Mouse (Mus musculus) stomach, postnatal 0 days (tissue): Measurements from ENCODE around the gene Fam131c. TPM values are rescaled to one million over a fixed set of nuclear protein-coding genes. Genes with fewer than 3 reads are reported as not detected.

Experiments used
- ATAC-seq: fragments of 200-750 bp; cut with Nextera tagmentation; 2 replicates; pipeline ENCODE4 v1.8.0; 2017; ENCODE audit not compliant: low FRiP score, low TSS enrichment
- DNase-seq: peaks from one replicate; pipeline ENCODE4 v3.0.0-alpha.2; 2016; ENCODE audit warnings: low spot score
- H3K27ac ChIP-seq: fragments of 300-500 bp; sonication (generic); replicated peaks from 2 replicates; pipeline ENCODE4 v1.5.1; 2014; ENCODE audit warnings: mild to moderate bottlenecking, control low read depth
- H3K27me3 ChIP-seq: fragments of 300-500 bp; sonication (generic); 2 replicates; pipeline ENCODE4 v1.6.1; 2014; ENCODE audit warnings: low read length; ENCODE audit not compliant: control insufficient read depth, insufficient read depth
- H3K36me3 ChIP-seq: fragments of 300-500 bp; sonication (generic); 2 replicates; pipeline ENCODE4 v1.6.1; 2014; ENCODE audit warnings: low read length, mixed read lengths; ENCODE audit not compliant: control insufficient read depth, insufficient read depth
- H3K4me1 ChIP-seq: fragments of 300-500 bp; sonication (generic); replicated peaks from 2 replicates; pipeline ENCODE4 v1.6.1; 2014; ENCODE audit warnings: antibody characterized with exemption; ENCODE audit not compliant: control insufficient read depth, insufficient read depth
- H3K4me2 ChIP-seq: fragments of 300-500 bp; sonication (generic); replicated peaks from 2 replicates; pipeline ENCODE4 v1.6.1; 2014; ENCODE audit warnings: low read depth, mild to moderate bottlenecking, control low read depth, moderate library complexity
- H3K4me3 ChIP-seq: fragments of 300-500 bp; sonication (generic); 2 replicates; pipeline ENCODE4 v1.5.1; 2014; ENCODE audit warnings: low read depth, low read length, control low read depth
- H3K9ac ChIP-seq: fragments of 300-500 bp; sonication (generic); 2 replicates; pipeline ENCODE4 v1.6.1; 2014; ENCODE audit warnings: mild to moderate bottlenecking, low read length, control low read depth, mixed read lengths
- H3K9me3 ChIP-seq: fragments of 300-500 bp; sonication (generic); 2 replicates; pipeline ENCODE4 v1.6.1; 2016; ENCODE audit warnings: low read length; ENCODE audit not compliant: control insufficient read depth
- CTCF ChIP-seq: IDR thresholded peaks from 2 replicates; pipeline ENCODE4 v1.5.1; 2016; ENCODE audit warnings: antibody characterized with exemption, low read depth, mild to moderate bottlenecking, moderate library complexity
- EP300 ChIP-seq: optimal IDR thresholded peaks from 2 replicates; pipeline ENCODE3; 2016; ENCODE audit warnings: antibody characterized with exemption
- WGBS: fragments of 180-500 bp; shearing (Covaris S2); extraction: QIAGEN DNeasy Blood & Tissue Kit; methylation state at CpG from one replicate; pipeline ENCODE4 v1.1.7; 2014; 5-methylcytosine and 5-hydroxymethylcytosine counted together
- polyA plus RNA-seq: library from polyadenylated mRNA; unstranded; fragments of >200 nt; fragmentation: Nextera tagmentation; extraction: Ambion mirVana; gene quantifications from 2 replicates; pipeline ENCODE4 v1.2.1, GENCODE M21; 2015

The Fam131c gene
- polyA plus RNA-seq, 1 experiment from 2014 or later = 3.4 TPM

GRCm38 (mm10) chr4:141348616-141349015, 19.4 kb upstream of the Fam131c start:
- DNase-seq (no peak), ATAC-seq (no peak)
- no peak overlapping the region for H3K4me2 ChIP-seq
- no peak overlapping the region for H3K9ac ChIP-seq
- WGBS = 53% methylated on average over 11 of the region's 11 CpGs
- no peak overlapping the region for H3K27ac ChIP-seq
- H3K27me3 ChIP-seq = no peaks in the 10 kb centered on the region
- TF ChIP-seq EP300 (no peak), CTCF (no peak)
- H3K4me3 ChIP-seq = no peak overlapping the region
- no peaks in the 10 kb centered on the region for H3K36me3 ChIP-seq
- no peaks in the 10 kb centered on the region for H3K9me3 ChIP-seq
- no peaks in the 10 kb centered on the region for H3K4me1 ChIP-seq

- H3K9ac ChIP-seq = no peak overlapping the region
- no peaks in the 10 kb centered on the region for H3K9me3 ChIP-seq
- DNase-seq = no peak
- no peak overlapping the region for H3K4me3 ChIP-seq
- H3K4me2 ChIP-seq = no peak overlapping the region
- ATAC-seq = no peak
- H3K36me3 ChIP-seq = no peaks in the 10 kb centered on the region
- peak overlapping the region; percentile 61; the same call in 1 of the 2 replicates for H3K27ac ChIP-seq
- TF ChIP-seq CTCF (no peak), EP300 (no peak)
- WGBS = 61% methylated on average over 12 of the region's 12 CpGs
- H3K27me3 ChIP-seq = no peaks in the 10 kb centered on the region
- H3K4me1 ChIP-seq = no peaks in the 10 kb centered on the region
These were observed 18.0 kb upstream of the Fam131c start for GRCm38 (mm10) chr4:141350015-141350414.

- Histone ChIP-seq H3K36me3 (no peaks in the 10 kb centered on the region), H3K27me3 (no peaks in the 10 kb centered on the region), H3K9me3 (no peaks in the 10 kb centered on the region), H3K9ac (no peak overlapping the region), H3K4me3 (no peak overlapping the region), H3K4me2 (0 out of 2 replicates have a peak overlapping the region, but pooled peaks have one; percentile 11), H3K27ac (no peak overlapping the region), H3K4me1 (no peaks in the 10 kb centered on the region)
- TF ChIP-seq CTCF = no peak
- TF ChIP-seq EP300 = no peak
- ATAC-seq (no peak), DNase-seq (no peak)
- whole genome bisulfite sequencing = 43% methylated on average over 7 of the region's 7 CpGs
These were observed 16.0 kb upstream of the Fam131c start for GRCm38 (mm10) chr4:141351972-141352371.

- no peaks in the 10 kb centered on the region for H3K27me3 ChIP-seq
- H3K4me2 ChIP-seq = no peak overlapping the region
- DNase-seq (no peak), ATAC-seq (peak; percentile 28)
- H3K36me3 ChIP-seq = no peaks in the 10 kb centered on the region
- no peaks in the 10 kb centered on the region for H3K4me1 ChIP-seq
- TF ChIP-seq EP300 = no peak
- TF ChIP-seq CTCF = no peak
- H3K9ac ChIP-seq = no peak overlapping the region
- 52% methylated on average over 5 of the region's 5 CpGs for WGBS
- H3K9me3 ChIP-seq = no peaks in the 10 kb centered on the region
- peak overlapping the region; percentile 89 for H3K27ac ChIP-seq
- no peak overlapping the region for H3K4me3 ChIP-seq
These were observed 15.0 kb upstream of the Fam131c start for GRCm38 (mm10) chr4:141352986-141353385.

- no peaks in the 10 kb centered on the region for H3K9me3 ChIP-seq
- H3K4me1 ChIP-seq = no peaks in the 10 kb centered on the region
- DNase-seq (peak; percentile 85), ATAC-seq (peak; percentile 81)
- no peak overlapping the region for H3K4me3 ChIP-seq
- H3K27ac ChIP-seq = peak overlapping the region; percentile 89
- H3K4me2 ChIP-seq = no peak overlapping the region
- TF ChIP-seq EP300 = peak; percentile 49
- TF ChIP-seq CTCF = 0 out of 2 replicates have a peak, but pooled peaks have one; percentile 21
- no peak overlapping the region for H3K9ac ChIP-seq
- 31% methylated on average over 8 of the region's 8 CpGs for WGBS
- no peaks in the 10 kb centered on the region for H3K36me3 ChIP-seq
- H3K27me3 ChIP-seq = no peaks in the 10 kb centered on the region
These were observed 14.2 kb upstream of the Fam131c start for GRCm38 (mm10) chr4:141353868-141354267.

GRCm38 (mm10) chr4:141357811-141358210, 10.2 kb upstream of the Fam131c start:
- no peak for DNase-seq
- H3K9ac ChIP-seq = no peak overlapping the region
- no peak for TF ChIP-seq CTCF
- no peak for TF ChIP-seq EP300

More at GRCm38 (mm10) chr4:141357811-141358210, 10.2 kb upstream of the Fam131c start:
- H3K27ac ChIP-seq = no peak overlapping the region
- no peaks in the 10 kb centered on the region for H3K9me3 ChIP-seq
- no peak overlapping the region for H3K4me3 ChIP-seq
- no peaks in the 10 kb centered on the region for H3K27me3 ChIP-seq
- ATAC-seq = no peak
- no peak overlapping the region for H3K4me2 ChIP-seq
- peaks cover 2% of the 10 kb centered on the region; the same call in 1 of the 2 replicates for H3K4me1 ChIP-seq
- no peaks in the 10 kb centered on the region for H3K36me3 ChIP-seq
